Mouse (Mus musculus): ENCODE data around the gene Sh3tc1.

Gene Sh3tc1

DNA sequence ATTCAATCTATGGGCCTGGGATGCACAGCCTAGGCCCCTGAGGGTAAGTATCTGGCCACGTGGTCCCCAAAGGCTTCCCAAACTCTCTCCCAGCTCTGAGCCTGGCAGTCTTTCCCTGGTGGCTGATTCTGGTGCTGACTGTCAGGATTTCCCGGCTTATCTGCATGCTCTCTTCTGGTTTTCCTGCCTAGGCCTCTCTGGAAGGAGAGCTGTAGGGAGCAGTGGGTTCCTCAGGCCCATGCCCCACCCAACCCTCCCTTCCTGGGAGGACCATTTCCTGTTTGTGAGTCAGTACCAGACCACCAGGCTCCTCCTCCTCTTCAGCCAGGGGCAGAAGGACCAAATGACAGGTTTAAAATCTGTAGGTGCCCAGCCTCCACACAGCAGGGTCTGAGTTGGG, 17.1 kb downstream of the Sh3tc1 start:
- in situ Hi-C loops (cut with MboI, MseI), result no loop called here

DNA sequence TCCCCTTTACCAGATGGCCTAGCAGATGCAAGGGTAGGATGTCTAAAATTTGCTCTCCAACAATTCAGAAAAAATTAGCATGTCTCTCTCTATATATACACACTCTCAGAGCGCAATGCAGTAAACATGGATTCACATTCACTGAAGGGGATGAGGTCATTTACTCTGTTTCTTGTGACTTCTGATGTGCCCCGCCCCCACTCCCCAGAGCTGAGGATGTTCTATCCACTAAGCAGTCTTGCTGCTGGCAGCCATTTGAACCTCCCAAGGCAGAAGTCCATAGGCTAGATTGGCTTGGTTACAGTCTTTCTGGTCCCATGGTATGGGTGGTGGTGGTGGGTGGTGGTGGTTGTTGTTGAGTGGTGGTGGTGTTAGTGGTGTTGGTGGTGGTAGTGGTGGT, 17.9 kb downstream of the Sh3tc1 start:
- in situ Hi-C loops (cut with MboI, MseI), result no loop called here

DNA sequence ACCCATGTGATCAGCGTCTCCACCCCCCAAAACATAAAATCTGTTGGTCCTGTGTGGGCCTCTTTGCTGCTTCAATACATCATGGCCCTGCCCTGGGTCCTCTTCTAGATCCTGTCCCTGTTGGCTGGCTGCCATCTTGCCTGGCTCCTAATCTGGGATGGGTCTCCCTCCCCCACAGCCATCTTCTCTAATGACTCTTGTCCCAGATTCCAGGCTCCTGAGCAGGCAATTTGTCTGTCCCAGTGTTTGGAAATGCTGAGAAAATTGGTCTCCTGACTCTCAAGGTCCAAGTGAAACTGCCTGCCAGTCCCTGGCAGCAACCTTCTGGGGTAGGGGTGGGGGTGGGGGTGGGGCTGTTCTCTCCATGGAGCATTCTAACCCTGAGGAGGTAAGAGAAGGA, 19.9 kb downstream of the Sh3tc1 start:
- in situ Hi-C loops (cut with MboI, MseI), result no loop called here

DNA sequence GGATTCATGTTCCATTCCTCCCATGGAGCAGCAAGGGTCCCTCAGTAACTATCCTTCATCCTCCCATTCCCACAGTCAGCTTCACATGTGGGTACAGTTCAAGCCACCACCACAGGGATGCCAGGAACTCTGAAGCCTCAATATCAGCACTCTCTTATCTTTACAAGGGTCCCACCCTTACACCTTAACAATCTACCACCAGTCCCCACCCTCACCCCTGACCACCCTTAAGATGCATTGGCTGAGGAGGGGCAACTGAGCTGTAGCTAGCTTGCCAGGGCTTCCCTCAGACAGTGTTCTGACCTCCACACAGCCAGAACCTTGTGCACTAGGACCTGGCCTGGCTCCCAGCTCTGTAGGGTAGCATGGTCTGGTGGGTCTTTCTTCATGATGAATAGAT, 20.4 kb downstream of the Sh3tc1 start:
- in situ Hi-C loops (cut with MboI, MseI), result no loop called here

- in situ Hi-C loops (cut with MboI, MseI), result no loop called here
Observed at GRCm38 (mm10) chr5:35718817-35719216, 21.0 kb downstream of the Sh3tc1 start.

DNA sequence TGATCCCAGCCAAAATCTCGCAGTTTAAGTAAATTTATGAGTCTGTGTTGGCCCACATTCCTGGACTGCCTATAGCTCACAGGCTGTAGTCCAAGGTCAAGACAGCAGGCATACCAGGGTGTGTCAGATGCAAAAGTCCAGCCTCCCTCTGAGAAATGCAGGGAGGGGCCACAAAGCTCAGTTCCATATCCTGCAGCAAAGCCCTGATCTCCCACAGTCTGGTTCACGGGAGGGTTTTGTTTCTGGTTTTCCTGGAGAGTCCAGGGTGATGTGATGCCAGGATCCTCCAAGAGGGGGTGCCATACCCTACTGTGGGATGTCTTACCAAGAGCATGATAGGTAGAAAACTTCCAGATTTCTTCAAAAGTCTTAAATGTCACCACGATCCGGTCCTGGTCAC, 21.8 kb downstream of the Sh3tc1 start:
- in situ Hi-C loops (cut with MboI, MseI), result no loop called here

DNA sequence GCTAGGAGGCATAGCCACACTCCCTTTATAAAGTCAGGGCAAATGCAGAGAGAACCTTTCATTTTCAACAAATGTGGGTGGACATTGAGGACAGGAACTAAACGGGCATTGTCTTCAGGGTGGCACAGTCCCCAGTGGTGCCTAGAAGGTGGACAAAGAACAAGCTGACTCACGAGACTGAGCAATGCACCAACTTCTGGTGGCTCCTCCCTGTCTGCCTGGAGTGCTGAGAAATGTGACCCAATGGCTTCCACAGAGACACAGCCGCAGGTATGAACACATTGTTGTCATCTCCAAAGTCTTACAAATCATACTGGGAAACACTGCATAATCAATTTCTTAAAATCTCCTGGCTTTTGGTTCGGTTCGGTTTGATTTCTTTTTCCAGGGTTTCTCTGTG, 22.3 kb downstream of the Sh3tc1 start:
- in situ Hi-C loops (cut with MboI, MseI), result no loop called here

- in situ Hi-C loops (cut with MboI, MseI), result loop anchor here (5.0 kb wide), 1 partner anchor 107 kb away; no protein-coding TSS in a partner anchor
Observed at GRCm38 (mm10) chr5:35713649-35714354, 26.0 kb downstream of the Sh3tc1 start.

DNA sequence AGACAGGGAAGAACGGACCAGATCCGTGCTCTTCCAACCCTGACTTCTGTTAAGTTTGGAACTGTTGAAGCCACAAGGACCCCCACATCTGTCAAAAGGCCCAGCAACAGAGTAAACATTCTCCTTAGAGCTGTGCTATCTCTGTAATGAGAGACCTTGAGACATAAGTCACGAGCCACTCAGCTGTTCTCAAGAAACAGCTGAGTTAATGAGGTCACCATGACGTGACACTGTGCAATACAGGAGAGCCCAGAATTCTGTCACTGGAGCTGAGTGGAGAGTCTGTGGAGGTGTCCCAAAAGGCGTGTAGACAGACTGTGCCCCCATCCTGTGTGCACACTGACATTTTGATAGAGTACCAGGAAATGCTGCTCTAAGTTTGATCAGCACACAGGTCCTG, 27.3 kb downstream of the Sh3tc1 start:
- in situ Hi-C loops (cut with MboI, MseI), result loop anchor here (5.0 kb wide), 1 partner anchor 105 kb away; no protein-coding TSS in a partner anchor

GRCm38 (mm10) chr5:35710931-35711330, 28.9 kb downstream of the Sh3tc1 start:
- in situ Hi-C loops (cut with MboI, MseI), result loop anchor here (5.0 kb wide), 1 partner anchor 104 kb away; no protein-coding TSS in a partner anchor

GRCm38 (mm10) chr5:35710481-35710880, 29.3 kb downstream of the Sh3tc1 start:
- in situ Hi-C loops (cut with MboI, MseI), result loop anchor here (5.0 kb wide), 1 partner anchor 103 kb away; no protein-coding TSS in a partner anchor

- in situ Hi-C loops (cut with MboI, MseI), result no loop called here
Observed at GRCm38 (mm10) chr5:35705411-35705810, 34.4 kb downstream of the Sh3tc1 start.

GRCm38 (mm10) chr5:35703814-35704213, 36.0 kb downstream of the Sh3tc1 start:
- in situ Hi-C loops (cut with MboI, MseI), result no loop called here

DNA sequence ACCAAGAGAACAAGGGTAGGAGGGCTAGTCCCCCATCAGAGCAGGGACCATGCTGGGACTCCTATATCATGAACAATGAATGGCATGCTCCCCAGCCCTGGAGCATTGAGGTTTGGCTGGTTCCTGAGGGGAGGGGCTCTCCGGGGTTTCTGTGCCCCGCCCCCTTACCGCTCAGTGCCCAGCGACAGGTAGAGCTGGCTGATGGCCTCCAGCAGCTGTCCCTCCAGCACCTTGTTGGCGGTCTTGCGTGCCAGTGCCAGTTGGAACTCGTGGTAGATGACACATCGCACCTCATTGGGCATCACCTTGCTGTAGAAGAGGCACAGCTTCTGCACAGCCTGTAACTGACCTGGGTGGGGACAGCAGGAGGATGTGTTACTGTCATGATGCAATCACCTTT, 36.6 kb downstream of the Sh3tc1 start:
- in situ Hi-C loops (cut with MboI, MseI), result no loop called here

DNA sequence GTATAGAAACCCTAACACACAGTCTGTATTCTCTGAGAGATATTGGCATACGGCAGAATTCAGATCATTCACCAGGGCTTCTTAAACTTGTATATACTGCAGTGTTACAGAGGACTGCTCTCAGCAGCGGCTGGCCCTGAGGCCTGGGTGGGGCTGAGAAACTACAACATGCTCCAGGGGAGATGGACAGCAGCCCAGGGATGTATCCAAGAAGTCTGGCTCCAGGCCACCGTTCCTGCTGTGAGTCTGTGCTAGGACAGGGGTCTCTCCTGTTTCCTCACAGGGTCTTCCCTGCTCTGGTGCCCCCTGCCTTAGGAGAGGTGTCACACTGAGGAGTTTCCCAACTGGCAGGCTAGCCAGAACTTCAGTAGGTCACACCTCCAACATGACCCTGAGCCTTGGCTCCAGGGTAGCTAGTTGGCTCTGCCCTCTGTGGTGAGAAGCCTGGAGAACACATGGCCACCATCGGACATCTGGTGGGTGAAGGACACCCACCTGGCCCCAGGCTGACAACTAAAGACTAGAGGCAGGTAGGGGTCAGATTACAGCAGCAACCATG, 37.1 kb downstream of the Sh3tc1 start:
- in situ Hi-C loops (cut with MboI, MseI), result no loop called here

- in situ Hi-C loops (cut with MboI, MseI), result no loop called here
Observed at GRCm38 (mm10) chr5:35701042-35701441, 38.7 kb downstream of the Sh3tc1 start.

GRCm38 (mm10) chr5:35695815-35696214, 44.0 kb downstream of the Sh3tc1 start:
- in situ Hi-C loops (cut with MboI, MseI), result no loop called here

GRCm38 (mm10) chr5:35693638-35694037, 46.1 kb downstream of the Sh3tc1 start:
- in situ Hi-C loops (cut with MboI, MseI), result no loop called here

- in situ Hi-C loops (cut with MboI, MseI), result no loop called here
Observed at GRCm38 (mm10) chr5:35691246-35691645, 48.5 kb downstream of the Sh3tc1 start.

GRCm38 (mm10) chr5:35690485-35691165, 49.2 kb downstream of the Sh3tc1 start:
- in situ Hi-C loops (cut with MboI, MseI), result no loop called here

DNA sequence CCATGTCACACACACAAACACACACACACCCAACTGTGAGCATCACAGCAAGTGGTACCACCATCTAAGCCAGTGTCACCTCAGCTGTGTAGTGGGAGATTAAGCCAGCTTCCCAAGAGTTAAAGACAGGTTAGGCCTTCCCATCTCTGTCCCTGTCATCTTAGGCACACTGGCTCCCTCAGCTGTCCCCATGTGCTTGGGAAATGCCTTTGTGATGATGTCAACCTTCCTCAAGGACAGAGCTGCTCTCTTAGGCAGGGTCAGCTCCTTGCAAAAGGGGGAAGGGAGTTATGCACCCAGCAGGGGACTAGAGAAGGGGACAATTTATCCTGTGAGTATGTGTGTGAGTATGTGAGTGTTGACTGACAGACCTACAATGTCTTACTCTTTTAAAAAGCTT, 50.4 kb downstream of the Sh3tc1 start:
- in situ Hi-C loops (cut with MboI, MseI), result no loop called here

DNA sequence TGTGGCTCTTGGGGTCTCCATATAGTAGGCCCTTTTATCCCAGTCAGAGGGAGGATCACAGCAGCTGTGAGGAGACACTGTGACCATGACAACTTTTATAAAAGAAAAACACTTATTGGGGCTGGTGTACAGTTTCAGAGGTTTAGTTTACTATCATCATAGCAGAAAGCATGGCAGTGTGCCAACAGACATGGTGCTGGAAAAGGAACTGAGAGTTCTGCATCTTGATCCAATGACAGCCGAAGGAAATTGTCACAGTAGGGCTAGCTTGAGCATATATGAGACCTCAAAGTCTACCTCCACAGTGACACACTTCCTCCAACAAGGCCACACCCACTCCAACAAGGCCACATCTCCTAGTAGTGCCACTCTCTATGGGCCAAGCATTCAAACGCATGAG, 50.9 kb downstream of the Sh3tc1 start:
- in situ Hi-C loops (cut with MboI, MseI), result no loop called here

GRCm38 (mm10) chr5:35687098-35687497, 52.7 kb downstream of the Sh3tc1 start:
- in situ Hi-C loops (cut with MboI, MseI), result no loop called here
